In the genomic region with DNA sequence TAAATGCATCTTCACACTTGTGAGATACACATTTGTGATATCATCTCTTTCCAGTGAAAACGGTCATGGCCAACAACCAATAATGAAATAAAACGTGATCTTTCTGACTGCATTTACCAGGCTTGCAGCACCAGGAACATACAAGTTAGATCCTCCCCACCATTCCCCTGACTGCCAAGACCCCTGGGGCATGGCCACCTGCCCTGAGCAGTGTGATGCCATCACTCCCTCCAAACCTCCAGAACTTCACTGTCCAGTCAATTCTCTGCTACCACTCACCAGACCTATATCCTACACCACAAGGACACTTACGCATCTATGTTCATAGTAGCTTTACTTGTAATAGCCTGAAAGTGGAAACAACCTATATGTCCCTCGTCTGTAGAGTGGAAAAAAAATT, we compare ENCODE assay signal across 16 mouse cellular contexts.
DNase-seq lines count a peak whose midpoint lies in the region; ATAC-seq lines count a peak whose summit lies in the region.
"Had no signal": no experiment of that assay in that cellular context is flagged by ENCODE, and none has a peak within 500 bp of the region (broad histone marks: within the 10 kb centered on the region; RNA-seq: fewer than 3 reads in every experiment).

No protein-coding gene starts in this region.

- peak; percentile 78 to 79 for DNase-seq in cerebellum, adult 18-20 months
- peak; percentile 88 for DNase-seq in cerebellum, adult 9-11 months
- peak; percentile 84 to 87 for DNase-seq in cerebellum, postnatal 36 days
- DNase-seq in gastrocnemius, postnatal 4 days (ENCODE audit: low spot score in 2 of 2): no peak
- DNase-seq in heart, adult 18-20 months: no peak
- no peak for DNase-seq in spleen, adult 12 weeks (ENCODE audit: low spot score)
- DNase-seq: adrenal gland, postnatal 14 days; gastrocnemius, postnatal 14 days; heart, adult 11 months; heart, postnatal 10 days; kidney, adult 2 months had no signal

- peak; percentile 100 for ATAC-seq in cerebellum, adult (ENCODE audit: insufficient number of reproducible peaks, low FRiP score, low TSS enrichment)
- ATAC-seq: activated CD4-positive, CD25-positive, alpha-beta regulatory T cell, adult 4 months; forebrain, embryonic 16.5 days; intestine, embryonic 16.5 days; Patski had no signal

Comparison
In these comparisons a context has a peak if more than half of its experiments do, and no peak if none do; other contexts are left out.
1. DNase-seq: peak in cerebellum, adult 18-20 months (2 of 2), cerebellum, adult 9-11 months (single experiment) and cerebellum, postnatal 36 days (2 of 2); none in gastrocnemius, postnatal 4 days (0 of 2), heart, adult 18-20 months (0 of 2) and spleen, adult 12 weeks (single experiment).